Mouse (Mus musculus): Measurements from ENCODE around the gene Hlx.
A peak's percentile ranks its signal among the peaks of the same experiment; 100 is the strongest.

Gene Hlx

GRCm38 (mm10) chr1:184733300-184734066, 1.1 kb upstream of the Hlx start:
- no peak for DNase-seq (ENCODE audit: low spot score in 2 of 2)

- peak in 1 of 2 experiments; percentile 34 for DNase-seq (ENCODE audit: low spot score in 2 of 2)
Measured at GRCm38 (mm10) chr1:184731644-184732545, 524 bp downstream of the Hlx start.

- DNase-seq (ENCODE audit: low spot score in 2 of 2): no peak
Measured at GRCm38 (mm10) chr1:184731091-184731640, 1.3 kb downstream of the Hlx start.

- no peak for DNase-seq (ENCODE audit: low spot score in 2 of 2)
Measured at GRCm38 (mm10) chr1:184730453-184731013, 1.9 kb downstream of the Hlx start.

GRCm38 (mm10) chr1:184729357-184730140, 2.9 kb downstream of the Hlx start:
- DNase-seq (ENCODE audit: low spot score in 2 of 2): no peak

GRCm38 (mm10) chr1:184728561-184729115, 3.8 kb downstream of the Hlx start:
- no peak for DNase-seq (ENCODE audit: low spot score in 2 of 2)

- DNase-seq (ENCODE audit: low spot score in 2 of 2): peak in 1 of 2 experiments; percentile 27
Measured at GRCm38 (mm10) chr1:184727401-184728265, 4.8 kb downstream of the Hlx start.

GRCm38 (mm10) chr1:184726576-184727300, 5.7 kb downstream of the Hlx start:
- no peak for DNase-seq (ENCODE audit: low spot score in 2 of 2)

- DNase-seq (ENCODE audit: low spot score in 2 of 2): no peak
Measured at GRCm38 (mm10) chr1:184725318-184725790, 7.1 kb downstream of the Hlx start.

GRCm38 (mm10) chr1:184724551-184725317, 7.7 kb downstream of the Hlx start:
- DNase-seq (ENCODE audit: low spot score in 2 of 2): no peak

- no peak for DNase-seq (ENCODE audit: low spot score in 2 of 2)
Measured at GRCm38 (mm10) chr1:184723899-184724298, 8.5 kb downstream of the Hlx start.

GRCm38 (mm10) chr1:184721121-184721520, 11.3 kb downstream of the Hlx start:
- DNase-seq (ENCODE audit: low spot score in 2 of 2): no peak

- DNase-seq (ENCODE audit: low spot score in 2 of 2): no peak
Measured at GRCm38 (mm10) chr1:184720162-184721025, 12.0 kb downstream of the Hlx start.

GRCm38 (mm10) chr1:184718261-184719120, 13.9 kb downstream of the Hlx start:
- DNase-seq (ENCODE audit: low spot score in 2 of 2): no peak

- no peak for DNase-seq (ENCODE audit: low spot score in 2 of 2)
Measured at GRCm38 (mm10) chr1:184717691-184718200, 14.7 kb downstream of the Hlx start.

- no peak for DNase-seq (ENCODE audit: low spot score in 2 of 2)
Measured at GRCm38 (mm10) chr1:184717016-184717568, 15.3 kb downstream of the Hlx start.

Measured in cerebellum, postnatal 4 days (tissue).